ENCODE assay signal across 16 mouse cellular contexts in the genomic region with DNA sequence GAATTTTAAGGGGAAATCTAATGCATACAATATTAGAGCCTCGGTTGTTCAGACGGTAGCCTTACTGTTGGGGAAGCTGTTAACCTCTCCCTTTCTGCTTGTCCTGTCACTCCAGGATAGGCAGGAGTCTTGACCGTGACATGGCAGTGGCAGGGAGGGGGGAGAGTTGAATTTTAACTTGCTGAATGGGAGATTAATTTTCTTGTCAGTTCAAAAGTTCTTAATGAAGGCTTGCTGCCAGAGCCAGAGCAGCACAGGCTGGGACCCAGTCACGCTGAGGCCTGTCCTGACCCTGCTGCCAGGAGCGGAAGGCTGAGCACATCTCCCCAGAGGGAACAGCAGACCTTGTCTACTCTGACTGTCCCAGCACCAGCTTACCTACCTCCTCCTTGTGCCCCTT. TPM values are rescaled to one million over a fixed set of nuclear protein-coding genes. Genes with fewer than 3 reads are reported as not detected.
DNase-seq lines count a peak whose midpoint lies in the region; ATAC-seq and TF ChIP-seq lines count a peak whose summit lies in the region.
"Had no signal": no experiment of that assay in that cellular context is flagged by ENCODE, and none has a peak within 500 bp of the region (broad histone marks: within the 10 kb centered on the region; RNA-seq: fewer than 3 reads in every experiment).

No protein-coding gene starts in this region.

- DNase-seq in left cerebral cortex, postnatal 4 days = peak; percentile 20
- DNase-seq in left cerebral cortex, adult 9 months (ENCODE audit: low spot score in 2 of 2) = no peak
- DNase-seq in kidney, adult 11 months = peak; percentile 76
- peak; percentile 67 to 87 for DNase-seq in kidney, postnatal 25 days
- DNase-seq in stomach, postnatal 0 days (ENCODE audit: low spot score) = no peak
- no peak for DNase-seq in layer of hippocampus, postnatal 10 days (ENCODE audit: low spot score in 2 of 2)
- no peak for DNase-seq in adrenal gland, adult 18-20 months (ENCODE audit: low spot score in 2 of 2)
- DNase-seq: cerebellum, adult 9-10 months; heart, adult 11 months; heart, postnatal 14 days; lung, postnatal 10 days; midbrain, embryonic 14.5 days; thymus, adult 2 months had no signal

- H3K4me1 ChIP-seq in stomach, postnatal 0 days (replicated peaks; ENCODE audit: control insufficient read depth, insufficient read depth) = no peaks in the 10 kb centered on the region
- H3K4me1 ChIP-seq: liver, embryonic 12.5 days had no signal

- whole genome bisulfite sequencing in stomach, postnatal 0 days = 32% methylated on average over 5 of the region's 5 CpGs

- intact Hi-C loops in left cerebral cortex, postnatal 4 days (cut with DNase I) = no loop called here

- no peak for TF ChIP-seq EP300 in stomach, postnatal 0 days (optimal IDR thresholded peaks at IDR 0.05)

- no peaks in the 10 kb centered on the region for H3K27me3 ChIP-seq in stomach, postnatal 0 days (ENCODE audit: control insufficient read depth, insufficient read depth, low read length)
- H3K27me3 ChIP-seq: liver, embryonic 12.5 days had no signal

- peak overlapping the region; percentile 70 for H3K27ac ChIP-seq in stomach, postnatal 0 days (replicated peaks)
- H3K27ac ChIP-seq: liver, embryonic 12.5 days had no signal

- no peaks in the 10 kb centered on the region for H3K9me3 ChIP-seq in stomach, postnatal 0 days (ENCODE audit: control insufficient read depth, low read length)
- H3K9me3 ChIP-seq: liver, embryonic 12.5 days had no signal

- no peak for TF ChIP-seq CTCF in stomach, postnatal 0 days (IDR thresholded peaks at IDR 0.05; ENCODE audit: low read depth)

- ATAC-seq in stomach, postnatal 0 days (ENCODE audit: low FRiP score, low TSS enrichment) = no peak; the same call in 1 of the 2 replicates
- no peak for ATAC-seq in megakaryocyte-erythroid progenitor cell, adult 5-6 weeks (replicated peaks; ENCODE audit: low FRiP score, low TSS enrichment, poor library complexity, severe bottlenecking)
- ATAC-seq: inflammation-experienced regulatory T-cells, adult 6 months; liver, embryonic 12.5 days had no signal

- no peak overlapping the region for H3K4me3 ChIP-seq in stomach, postnatal 0 days (ENCODE audit: low read depth, low read length)
- H3K4me3 ChIP-seq: liver, embryonic 12.5 days had no signal

- no peak overlapping the region for H3K4me2 ChIP-seq in stomach, postnatal 0 days (replicated peaks; ENCODE audit: low read depth)
- H3K4me2 ChIP-seq: liver, embryonic 12.5 days had no signal

- no peaks in the 10 kb centered on the region for H3K36me3 ChIP-seq in stomach, postnatal 0 days (ENCODE audit: control insufficient read depth, insufficient read depth, low read length)
- H3K36me3 ChIP-seq: liver, embryonic 12.5 days had no signal

- H3K9ac ChIP-seq in stomach, postnatal 0 days (ENCODE audit: low read length) = peak overlapping the region; percentile 35; the same call in 1 of the 2 replicates
- H3K9ac ChIP-seq: liver, embryonic 12.5 days had no signal

RNA-seq across cellular contexts. Expression of a gene that starts 19.5 kb away (rescaled TPM):
- total RNA-seq in left cerebral cortex, postnatal 4 days (2021) = 1 to 10 TPM; 7.2 to 8.1 TPM
- polyA plus RNA-seq in stomach, postnatal 0 days (2015; fragmentation: Nextera tagmentation; extraction: Ambion mirVana) = 16.5 and 21.7 TPM in 2 replicates
- total RNA-seq in layer of hippocampus, postnatal 10 days (2021) = 1 to 10 TPM; 4.5 to 5.9 TPM
- 1 to 10 TPM in 1 of 2 experiments, under 1 TPM in 1; 0.86 to 1.4 TPM for total RNA-seq in adrenal gland, adult 18-20 months (2021)
- total RNA-seq in megakaryocyte-erythroid progenitor cell, adult 5-6 weeks (2014; fragmentation: Nextera tagmentation) = 29.4 and 51.5 TPM in 2 replicates
- 31.2 and 36.0 TPM in 2 replicates for total RNA-seq in megakaryocyte-erythroid progenitor cell, adult 5-6 weeks (2017)

RNA-seq across cellular contexts. Expression of a gene that starts 20.6 kb away (rescaled TPM):
- total RNA-seq in left cerebral cortex, postnatal 4 days (2021) = 1 to 10 TPM; 6.4 to 6.5 TPM
- 4.5 and 5.3 TPM in 2 replicates for polyA plus RNA-seq in stomach, postnatal 0 days (2015; fragmentation: Nextera tagmentation; extraction: Ambion mirVana)
- 10 to 100 TPM; 10.3 to 10.8 TPM for total RNA-seq in layer of hippocampus, postnatal 10 days (2021)
- total RNA-seq in adrenal gland, adult 18-20 months (2021) = 10 to 100 TPM; 13.5 to 19.8 TPM
- total RNA-seq in megakaryocyte-erythroid progenitor cell, adult 5-6 weeks (2014; fragmentation: Nextera tagmentation) = 9.0 and 16.3 TPM in 2 replicates
- total RNA-seq in megakaryocyte-erythroid progenitor cell, adult 5-6 weeks (2017) = 5.3 and 7.2 TPM in 2 replicates

Comparison
In these comparisons a context has a peak if more than half of its experiments do, and no peak if none do; other contexts are left out.
1. DNase-seq: peak in left cerebral cortex, postnatal 4 days (single experiment), kidney, adult 11 months (single experiment) and kidney, postnatal 25 days (2 of 2); none in left cerebral cortex, adult 9 months (0 of 2), stomach, postnatal 0 days (single experiment), layer of hippocampus, postnatal 10 days (0 of 2) and adrenal gland, adult 18-20 months (0 of 2).